Mouse (Mus musculus): ENCODE results near the gene Ttc28.
"Not testable (repeated sequence)": the region's sequence is repeated elsewhere in the genome, so short reads cannot be mapped to it uniquely, and the experiment has no call there.

Ttc28 gene

DNA sequence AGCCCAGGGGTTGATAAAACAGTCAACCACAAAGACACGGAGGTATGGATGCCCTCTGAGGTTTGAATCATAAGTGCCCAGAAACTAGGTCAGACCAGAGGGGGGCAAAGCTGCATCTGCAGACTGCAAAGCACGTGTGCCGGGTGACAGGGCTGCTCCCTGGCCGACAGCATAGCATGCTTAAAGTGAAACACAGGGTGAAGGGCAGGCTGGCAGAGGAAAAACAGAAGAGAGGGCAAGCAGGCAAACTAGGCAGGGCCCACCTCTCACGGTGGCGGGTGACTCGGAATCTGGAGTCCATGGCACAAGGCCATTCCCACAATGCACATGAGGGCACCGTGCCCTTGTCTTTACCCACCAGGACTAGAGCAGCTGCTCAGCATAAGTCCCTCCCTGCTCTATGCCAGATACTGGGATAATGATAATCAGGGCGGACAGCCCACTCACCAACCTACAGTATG, 357.6 kb downstream of the Ttc28 start:
- no peak for DNase-seq (ENCODE audit: extremely low spot score)

DNA sequence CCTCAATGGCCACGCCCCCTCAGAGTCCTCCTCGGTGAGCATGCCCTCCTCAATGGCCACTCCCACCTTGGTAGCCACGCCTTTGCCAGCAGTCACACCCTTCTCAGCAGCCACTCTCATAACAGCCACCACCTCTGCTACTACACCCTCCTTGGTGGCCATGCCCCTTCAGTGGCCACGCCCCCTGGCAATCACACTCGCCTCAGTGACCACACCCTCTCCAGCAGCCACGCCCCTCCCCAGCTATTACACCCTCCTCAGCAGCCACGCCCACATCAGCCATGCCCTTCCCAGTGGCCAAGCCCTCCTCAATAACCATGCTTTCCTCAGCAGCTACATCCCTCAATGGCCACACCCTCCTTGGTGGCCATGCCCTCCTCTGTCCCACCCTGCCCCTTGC, 359.6 kb downstream of the Ttc28 start:
- no peak for DNase-seq (ENCODE audit: extremely low spot score)

DNA sequence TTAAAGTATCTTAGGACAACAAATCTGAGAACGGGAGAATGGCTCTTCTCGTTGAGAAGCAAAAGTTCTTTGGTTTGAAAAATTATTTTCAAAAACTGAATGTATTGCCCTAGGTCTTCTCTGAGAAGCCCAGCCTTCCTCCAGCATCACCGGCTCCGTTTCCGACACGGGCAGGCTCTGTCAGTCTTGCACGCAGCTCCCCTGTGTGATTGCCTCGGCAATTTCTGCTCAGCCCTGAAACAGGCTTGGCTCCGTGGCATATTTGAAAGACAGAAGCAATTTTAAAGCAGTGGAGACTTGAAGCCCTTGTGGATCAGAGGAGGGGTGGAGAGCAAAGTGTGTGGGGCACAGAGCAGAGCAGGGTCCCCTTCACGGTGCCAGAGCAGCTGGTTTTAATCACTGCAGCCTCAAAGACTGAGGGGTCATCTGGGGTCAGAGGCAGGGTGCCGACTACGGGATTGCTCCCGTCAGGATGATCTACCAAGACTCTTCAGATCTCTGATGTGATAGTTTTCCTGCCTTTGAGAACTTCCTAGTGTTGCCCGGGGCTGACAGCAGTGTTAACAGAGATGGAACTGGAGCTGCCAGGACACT, 363.9 kb downstream of the Ttc28 start:
- peak; percentile 82 for DNase-seq (ENCODE audit: extremely low spot score)

DNA sequence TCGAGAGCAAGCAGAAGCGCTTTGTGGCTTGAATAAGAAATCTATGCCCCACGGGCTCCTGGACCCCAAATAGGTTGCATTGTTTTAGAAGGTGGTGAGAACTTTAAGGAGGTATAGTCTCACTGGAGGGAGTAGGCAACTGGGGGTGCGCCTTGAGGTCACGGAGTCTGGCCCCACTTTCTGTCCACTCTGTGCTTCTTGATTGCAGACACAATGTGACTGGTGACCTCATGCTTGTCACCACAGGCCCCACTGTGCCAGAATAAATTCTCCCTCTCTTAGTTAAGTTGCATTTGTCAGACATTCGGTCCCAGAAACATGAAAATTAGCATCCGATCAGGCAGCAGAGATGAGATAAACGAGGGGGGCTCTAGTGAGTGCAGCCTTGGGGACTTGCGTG, 364.5 kb downstream of the Ttc28 start:
- DNase-seq (ENCODE audit: extremely low spot score) = no peak

DNA sequence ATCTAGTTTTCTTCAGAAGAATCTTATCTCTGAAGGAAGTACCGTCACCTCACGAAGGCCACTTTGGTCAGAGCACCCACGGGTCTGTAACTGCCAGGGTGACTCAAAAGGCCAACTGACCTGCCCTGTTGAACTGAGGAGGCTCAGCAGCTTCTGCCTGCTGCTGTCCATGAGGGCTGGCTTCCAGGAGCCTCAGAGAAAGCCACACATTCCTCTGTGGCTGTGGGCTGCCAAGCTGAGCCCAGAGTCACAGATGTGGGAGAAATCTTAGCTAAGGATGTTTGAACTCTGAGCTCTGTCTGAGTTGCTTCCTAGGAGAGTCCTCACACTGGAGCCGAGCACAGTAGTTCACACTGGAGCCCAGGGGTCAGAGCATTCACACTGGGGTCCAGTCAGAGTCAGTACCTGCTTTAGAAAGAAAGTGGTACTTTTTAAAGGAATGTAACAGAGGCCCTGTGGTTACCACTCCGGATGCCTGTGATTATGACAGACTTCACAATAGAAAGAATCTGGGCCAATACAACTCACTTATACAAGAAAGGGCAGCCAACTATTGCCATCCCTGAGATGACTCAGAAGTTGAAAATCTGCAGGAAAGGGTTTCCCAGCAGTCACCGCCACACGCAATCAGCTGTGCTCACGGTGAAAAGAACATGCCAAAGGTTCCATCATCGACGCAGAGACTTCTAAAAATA, 368.1 kb downstream of the Ttc28 start:
- no peak for DNase-seq (ENCODE audit: extremely low spot score)

DNA sequence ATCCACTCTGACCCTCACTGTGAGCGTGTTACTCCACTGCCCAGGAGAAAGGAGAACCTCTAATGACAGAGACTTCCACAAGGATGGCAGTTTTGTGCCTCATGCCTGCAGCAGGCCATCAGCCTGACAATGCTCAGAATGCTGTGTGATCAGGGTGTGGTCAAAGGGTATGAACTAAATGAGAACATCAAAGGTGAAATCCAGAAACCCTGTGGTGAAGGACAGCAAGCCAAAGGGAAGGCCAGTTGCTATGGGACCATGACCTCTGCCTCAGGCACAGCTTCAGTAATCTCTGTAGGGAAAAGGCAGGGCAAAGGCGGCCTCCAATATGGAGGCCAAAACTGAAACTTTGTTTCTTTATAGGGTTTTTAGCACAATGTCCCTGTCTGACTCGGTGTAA, 372.5 kb downstream of the Ttc28 start:
- DNase-seq (ENCODE audit: extremely low spot score) = no peak

DNA sequence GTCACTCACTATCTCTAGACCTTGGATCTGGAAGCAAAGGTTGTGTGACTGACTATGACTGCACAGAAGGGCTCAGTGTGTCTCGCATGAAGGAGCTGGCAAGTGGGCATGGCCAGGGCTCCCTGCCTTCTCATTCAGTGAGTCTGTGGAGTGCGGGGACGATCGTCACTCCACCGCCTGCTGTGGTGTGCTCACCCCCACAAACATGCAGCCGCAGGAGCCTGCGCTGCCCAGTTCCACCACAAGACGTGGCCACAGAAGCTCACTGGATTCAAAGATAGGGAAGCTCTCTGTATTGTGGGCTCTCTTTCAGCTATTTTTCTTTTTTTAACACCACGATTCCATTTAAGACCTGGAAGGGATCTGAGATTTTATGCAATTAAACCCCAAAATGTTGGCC, 374.8 kb downstream of the Ttc28 start:
- no peak for DNase-seq (ENCODE audit: extremely low spot score)

DNA sequence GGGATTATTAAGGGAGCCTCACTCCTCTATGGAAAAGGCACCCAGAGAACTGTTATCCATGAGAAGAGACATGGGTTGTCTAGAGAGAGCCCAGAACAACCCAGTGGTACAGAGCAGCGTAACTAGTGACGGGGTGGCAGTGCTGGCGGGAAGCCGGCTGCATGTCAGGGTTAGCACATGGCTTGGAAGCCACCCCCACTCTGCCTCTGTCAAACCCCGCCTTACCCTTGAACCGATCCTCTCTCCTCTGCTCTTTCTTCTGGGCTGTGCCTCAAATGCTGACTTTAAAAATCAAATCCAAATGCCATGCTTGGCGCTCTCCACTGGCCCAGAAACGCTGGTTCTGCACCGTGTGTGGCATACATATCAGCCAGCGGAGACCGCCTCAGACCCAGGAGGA, 375.2 kb downstream of the Ttc28 start:
- no peak for DNase-seq (ENCODE audit: extremely low spot score)

DNA sequence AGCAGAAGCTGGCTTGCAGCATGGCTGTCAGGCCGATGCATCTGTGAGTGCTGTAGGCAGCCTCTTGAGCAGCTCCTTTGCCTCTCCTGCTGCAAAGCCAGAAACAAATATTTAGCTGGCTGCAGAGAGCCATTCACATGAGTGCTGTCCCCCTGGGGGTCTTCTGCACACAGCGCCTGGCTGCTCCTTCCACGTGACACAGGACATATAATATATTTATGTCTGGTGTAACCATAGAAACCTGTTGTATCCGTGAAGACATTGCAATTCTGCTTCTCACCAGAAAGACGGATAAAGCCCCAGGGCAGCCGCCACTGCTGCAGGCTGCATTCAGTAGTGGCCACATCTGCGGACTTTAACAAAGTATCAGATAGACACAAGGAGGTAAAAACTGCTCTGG, 376.6 kb downstream of the Ttc28 start:
- DNase-seq (ENCODE audit: extremely low spot score) = peak; percentile 45

DNA sequence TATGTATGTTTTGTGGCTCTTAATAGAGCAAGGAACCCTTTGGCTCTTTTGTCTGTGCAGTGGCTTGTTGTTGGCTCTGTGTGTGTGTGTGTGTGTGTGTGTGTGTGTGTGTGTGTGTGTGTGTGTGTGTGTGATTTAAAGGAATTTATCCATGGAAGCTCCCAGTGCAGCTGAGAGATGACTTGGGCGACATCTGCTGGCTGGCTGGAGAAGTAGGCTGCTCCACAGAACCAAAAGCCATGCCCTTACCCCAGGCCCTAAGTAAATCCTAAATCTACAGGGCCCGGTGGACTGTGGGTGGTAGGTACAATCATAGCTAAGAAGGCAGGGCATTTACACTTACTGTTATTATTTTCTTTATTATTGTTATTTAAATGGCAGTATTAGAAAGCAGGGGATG, 377.5 kb downstream of the Ttc28 start:
- peak; percentile 80 for DNase-seq (ENCODE audit: extremely low spot score)

DNA sequence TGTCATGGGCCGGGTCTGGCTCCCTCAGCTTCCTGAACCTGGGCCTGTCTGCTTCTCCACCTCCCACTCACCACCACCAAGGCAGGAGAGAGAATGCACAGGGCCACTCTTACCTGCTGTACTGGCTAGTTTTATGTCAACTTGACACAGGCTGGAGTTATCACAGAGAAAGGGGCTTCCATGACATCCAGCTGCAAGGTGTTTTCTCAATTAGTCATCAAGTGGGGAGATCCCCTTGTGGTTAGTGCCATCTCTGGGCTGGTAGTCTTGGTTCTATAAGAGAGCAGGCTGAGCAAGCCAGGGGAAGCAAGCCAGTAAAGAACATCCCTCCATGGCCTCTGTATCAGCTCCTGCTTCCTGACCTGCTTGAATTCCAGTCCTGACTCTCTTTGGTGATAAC, 381.6 kb downstream of the Ttc28 start:
- not testable (repeated sequence) for DNase-seq (ENCODE audit: extremely low spot score)

DNA sequence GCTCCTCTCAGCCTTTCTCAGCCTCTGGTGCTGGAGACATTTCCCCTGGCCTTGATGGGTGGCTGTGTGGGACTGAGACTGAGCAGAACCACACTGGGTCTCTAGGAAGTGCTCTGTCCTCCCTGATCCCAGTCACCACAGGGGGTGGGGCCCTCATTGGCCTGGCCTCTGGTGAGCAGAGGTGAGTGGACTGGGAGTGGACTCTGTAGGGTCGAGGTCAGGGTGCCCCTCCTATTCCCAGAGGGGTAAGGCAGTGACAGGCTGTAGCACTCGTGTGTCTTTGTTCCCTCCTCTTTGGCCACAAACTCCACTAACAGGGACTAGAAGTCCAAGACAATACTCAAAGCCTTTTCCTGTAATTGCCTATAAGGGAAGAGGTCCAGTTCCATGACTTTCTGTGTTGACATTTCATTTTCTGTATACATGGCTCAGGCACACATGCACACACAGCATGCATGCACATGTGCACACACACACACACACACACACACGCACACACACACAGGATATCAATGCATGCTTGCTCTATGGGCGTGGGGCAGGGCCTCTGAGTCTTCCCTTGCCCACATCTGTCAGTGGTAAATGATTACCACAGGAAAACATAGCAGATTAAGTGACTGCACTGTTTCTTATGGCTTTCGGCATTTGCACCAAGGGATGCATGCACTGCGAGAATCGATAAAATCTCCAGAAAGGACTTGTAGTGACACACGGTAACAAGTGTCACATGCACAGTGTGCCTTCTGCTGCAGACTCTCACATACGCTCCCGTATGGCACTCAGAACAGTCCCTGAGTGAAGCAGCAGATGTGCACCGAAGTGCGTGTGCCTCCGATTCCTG, 382.4 kb downstream of the Ttc28 start:
- no peak for DNase-seq (ENCODE audit: extremely low spot score)

DNA sequence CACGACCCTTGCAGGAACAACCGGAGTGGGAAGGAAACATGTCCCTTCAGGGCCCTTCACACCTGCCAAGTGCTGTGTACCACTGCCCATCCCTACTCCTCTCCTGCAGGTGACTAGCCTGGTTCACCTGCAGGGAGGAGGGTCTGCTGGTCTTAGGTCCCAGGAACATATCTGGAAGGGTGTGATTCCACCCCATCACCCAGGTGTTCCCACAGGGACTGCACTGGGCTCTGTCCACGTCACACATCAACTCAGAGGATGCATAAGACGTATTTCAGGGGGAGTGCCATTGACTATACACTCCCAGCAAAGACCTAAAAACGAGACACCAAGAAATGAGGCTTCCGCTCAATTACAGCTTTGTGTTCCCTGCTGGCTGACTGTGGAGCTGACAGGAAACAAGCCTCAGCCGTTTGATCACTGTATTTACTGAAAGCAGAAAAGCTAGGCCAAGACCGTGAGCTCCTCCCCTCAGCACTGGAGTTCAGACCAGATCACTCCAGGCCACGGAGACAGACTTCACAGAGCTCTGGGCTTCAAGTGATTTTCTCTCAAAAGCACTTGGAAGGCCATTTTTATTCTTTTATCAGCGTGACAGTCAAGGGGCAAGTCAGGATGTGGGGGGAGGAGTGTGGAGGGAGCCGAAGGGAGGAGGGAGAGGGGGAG, 383.1 kb downstream of the Ttc28 start:
- DNase-seq (ENCODE audit: extremely low spot score) = no peak

DNA sequence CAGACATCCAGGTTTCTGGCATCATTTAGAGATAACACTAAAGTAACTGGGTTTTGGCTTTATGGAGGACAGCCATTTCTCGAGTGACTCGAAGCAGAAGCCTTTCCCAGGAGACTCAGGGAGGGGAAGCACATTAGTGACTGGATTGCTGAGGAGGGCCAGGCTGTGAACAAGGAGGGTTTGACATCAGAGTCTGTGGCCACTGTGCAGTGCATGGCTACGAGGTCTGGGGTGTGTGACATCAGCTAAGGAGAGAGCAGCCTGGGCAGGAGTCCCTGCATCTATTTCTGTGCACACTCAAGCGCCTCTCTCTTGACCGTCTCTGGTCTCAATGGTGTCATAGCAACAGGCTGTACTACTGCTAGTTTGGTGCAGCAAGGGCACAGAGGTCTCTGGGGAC, 383.8 kb downstream of the Ttc28 start:
- DNase-seq (ENCODE audit: extremely low spot score) = no peak

DNA sequence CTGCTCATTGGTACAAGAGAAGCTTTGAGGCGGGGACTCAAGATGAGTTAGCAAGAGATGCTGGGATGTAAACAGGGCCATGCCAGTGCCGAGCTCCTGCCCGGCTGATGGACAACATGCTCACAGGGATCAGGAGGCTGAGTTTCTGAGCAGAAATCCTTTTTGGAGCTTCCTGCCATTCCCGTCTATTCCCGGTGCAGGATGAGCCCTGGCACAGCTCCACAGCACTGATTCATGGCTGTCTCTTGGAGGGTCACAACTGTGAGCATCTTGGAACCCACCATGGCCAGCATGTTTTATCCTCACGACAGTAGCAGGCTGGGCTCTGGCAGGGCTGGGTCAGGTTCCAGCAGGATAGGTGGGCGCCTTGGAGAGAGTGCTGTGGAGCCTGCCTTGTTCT, 384.9 kb downstream of the Ttc28 start:
- no peak for DNase-seq (ENCODE audit: extremely low spot score)

DNA sequence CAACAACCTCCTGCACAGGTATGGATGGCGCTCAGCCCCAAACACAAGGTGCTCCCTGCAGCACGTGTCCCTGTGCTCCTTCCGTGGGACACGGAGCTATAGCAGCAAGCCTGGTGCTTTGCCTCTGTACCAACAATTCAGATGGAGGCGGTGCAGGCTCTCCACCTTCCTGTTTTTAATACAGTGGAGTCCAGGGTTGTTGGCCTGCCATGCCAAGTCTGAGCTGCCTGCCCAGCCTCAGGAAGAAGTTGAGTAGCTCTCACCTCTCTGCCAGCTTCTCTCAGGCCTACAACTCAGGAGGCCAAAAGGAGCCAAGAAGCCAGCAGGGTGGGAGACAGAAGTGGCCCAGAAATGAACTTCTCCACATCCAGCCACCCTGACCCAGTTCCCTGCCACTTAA, 387.1 kb downstream of the Ttc28 start:
- DNase-seq (ENCODE audit: extremely low spot score) = no peak

DNA sequence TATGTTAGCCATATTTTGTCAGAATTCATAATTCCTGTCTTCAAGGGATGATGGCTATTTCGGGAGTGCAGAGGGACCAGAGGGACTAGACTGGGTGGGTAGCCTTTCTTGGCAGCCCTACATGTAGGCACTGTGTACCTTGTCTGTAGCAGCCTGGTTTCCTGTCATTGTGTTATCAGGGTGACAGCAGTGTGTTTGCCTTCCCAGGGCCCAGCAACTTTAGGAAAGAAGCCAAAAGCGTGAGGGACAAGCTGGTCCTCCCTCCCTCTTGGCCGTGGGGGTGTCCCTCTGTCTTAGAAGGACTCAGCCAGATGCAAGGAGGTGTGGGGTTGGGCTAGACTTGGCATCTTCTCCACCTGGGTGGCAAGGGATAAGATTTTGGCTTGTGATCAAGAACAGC, 387.5 kb downstream of the Ttc28 start:
- no peak for DNase-seq (ENCODE audit: extremely low spot score)

DNA sequence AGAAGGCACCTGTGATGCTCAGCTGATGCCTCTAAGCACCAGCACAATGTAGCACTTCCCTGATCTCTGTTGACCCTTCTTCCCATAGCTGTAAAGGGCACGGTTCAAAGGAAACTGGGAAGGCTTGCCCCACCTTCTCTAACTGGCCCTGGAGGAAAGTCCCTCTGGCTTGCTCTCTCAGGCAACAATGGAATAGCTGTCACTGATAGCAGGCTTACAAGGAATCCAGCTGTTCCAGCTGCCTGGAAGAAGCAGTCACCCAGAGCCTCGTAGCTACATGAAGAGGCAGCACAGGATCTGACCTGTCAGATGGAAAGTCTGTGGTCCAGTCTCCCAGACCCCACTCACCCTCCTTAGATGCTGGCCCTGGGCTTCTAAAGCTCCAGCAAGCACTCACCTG, 389.2 kb downstream of the Ttc28 start:
- no peak for DNase-seq (ENCODE audit: extremely low spot score)

DNA sequence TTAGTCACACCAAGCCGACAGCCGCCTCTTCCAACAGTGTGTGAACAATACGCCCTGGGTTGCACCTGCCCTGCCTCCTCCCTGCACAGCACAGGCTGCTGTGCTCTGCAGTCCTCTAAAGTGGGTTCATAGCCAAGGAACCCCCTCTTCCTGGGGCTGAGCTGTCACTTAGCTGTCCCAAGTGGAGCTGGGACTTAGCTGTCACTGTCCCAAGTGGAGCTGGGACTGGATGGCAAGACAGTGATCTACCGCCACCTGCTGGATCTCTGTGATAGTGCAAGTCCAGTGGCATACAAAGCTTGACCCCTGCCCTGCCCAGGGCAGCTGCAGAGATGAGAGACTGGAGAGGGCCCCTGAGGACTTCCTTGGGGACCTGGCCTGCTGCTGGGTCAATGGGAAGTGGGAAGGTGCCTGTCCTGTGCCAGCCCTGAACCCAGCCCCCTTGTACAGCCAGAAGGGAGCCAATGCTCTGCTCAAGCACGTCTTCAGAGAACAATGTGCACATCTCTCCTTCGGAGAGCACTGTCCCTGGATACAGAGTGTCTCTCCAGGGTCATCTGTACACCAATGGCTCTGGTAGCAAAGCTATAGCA, 390.1 kb downstream of the Ttc28 start:
- DNase-seq (ENCODE audit: extremely low spot score) = peak; percentile 87

DNA sequence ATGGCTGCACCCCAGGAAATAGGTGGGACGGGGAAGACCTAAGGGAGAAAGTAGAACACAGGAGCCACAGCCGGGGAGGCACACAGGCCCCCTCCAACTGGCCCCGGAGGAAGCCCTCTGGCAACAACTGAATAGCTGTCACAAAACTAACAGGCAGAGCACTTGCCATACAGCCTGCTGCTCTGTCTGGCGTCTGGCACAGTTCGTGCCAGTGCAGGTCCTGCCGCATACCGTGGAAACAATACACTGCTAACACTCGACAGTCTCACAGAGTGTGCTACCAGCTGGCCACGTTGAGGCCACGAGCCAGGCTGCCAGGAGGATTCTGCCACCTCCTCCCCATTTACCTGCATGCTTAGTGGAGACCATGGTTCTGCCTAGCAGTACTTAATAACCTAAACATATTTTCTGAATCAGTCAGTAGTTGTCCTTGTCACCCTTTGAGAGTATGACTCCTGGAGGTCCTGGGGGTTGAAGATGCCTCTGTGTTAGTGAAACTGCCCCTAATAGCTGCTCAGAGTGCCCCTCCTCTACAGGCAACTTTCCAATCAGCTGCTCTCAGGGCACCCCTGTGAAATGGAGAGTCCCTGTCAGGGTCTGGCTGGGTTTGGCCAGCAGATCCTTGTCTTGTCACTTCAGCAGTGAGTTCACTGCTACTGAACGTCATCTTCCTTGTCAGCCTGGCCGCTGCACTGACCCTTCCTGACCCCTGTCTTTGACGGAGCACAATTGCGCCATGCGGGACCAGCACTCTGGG, 390.8 kb downstream of the Ttc28 start:
- DNase-seq (ENCODE audit: extremely low spot score) = no peak

DNA sequence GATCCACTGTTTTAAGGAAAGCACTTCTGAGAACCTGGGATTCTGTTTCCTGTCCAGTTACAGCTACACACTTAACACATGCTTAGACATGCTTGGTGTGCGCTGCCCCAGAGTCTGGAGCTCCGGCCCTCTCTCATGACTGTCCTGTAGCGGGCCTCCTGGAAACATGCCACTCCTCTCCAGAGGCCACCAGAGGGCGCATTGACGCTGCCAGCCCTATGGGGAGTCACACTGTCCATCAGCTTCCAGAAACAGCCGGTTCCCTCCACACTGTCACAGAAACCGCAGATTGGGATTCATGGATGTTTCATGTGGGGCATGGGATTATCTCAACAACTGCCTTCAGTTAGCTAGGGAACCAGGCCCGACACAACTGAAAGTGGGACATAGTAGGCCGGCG, 394.0 kb downstream of the Ttc28 start:
- peak; percentile 80 for DNase-seq (ENCODE audit: extremely low spot score)

All from embryo, embryonic 9.5 days (tissue).